Mouse (Mus musculus): Measurements from ENCODE around the gene H1fx. TPM values are rescaled to one million over a fixed set of nuclear protein-coding genes. Genes with fewer than 3 reads are reported as not detected.

H1fx gene
- polyA plus RNA-seq, 1 experiment from 2014 or later: 20.2 TPM

DNA sequence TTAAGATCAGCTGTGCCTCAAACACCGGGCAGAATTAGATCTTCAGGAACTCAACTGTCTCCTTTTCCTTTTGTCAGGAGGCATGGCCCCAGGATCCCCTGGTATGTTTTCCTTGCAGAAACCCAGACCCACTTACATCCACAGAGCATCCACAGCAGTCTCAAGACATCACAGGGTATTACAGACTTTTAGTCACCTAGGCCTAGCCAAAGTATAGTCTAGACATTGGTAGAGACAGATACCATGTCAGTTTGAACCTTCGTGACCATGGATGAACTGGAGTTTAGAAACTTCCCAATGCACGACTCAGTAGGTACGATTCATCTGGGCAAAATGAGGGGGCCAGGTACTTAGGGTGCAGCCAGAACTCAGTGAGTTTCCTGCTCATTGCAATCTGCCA, 16.9 kb upstream of the H1fx start:
- WGBS: 88% methylated on average over 4 of the region's 4 CpGs
- H3K27ac ChIP-seq: no peak overlapping the region

DNA sequence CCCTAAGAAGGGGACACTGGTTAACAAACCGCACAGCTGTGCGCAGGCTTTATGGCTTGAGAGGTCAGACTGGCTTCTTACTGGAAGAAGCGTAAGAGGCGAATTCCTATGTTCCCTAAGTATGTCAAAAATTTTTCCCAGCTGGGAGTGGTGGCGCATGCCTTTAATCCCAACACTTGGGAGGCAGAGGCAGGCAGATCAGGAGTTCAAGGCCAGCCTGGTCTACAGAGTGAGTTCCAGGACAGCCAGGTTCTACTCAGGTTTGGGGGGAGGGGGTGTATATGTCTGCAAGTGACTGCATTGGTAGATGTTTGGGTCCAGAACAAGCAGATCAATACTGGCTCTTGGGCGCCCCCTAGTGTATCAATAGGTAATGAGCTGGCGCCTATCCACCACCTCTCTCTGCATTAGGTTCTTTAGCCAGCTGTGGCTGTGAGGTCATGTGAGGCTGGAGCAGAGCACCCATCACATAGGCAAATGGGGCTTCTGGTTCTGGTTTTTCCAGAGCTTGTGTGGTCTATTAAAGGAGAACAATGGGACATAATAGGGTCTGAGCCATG, 16.3 kb upstream of the H1fx start:
- Histone ChIP-seq H3K4me2 (no peak overlapping the region), H3K4me3 (no peak overlapping the region), H3K27ac (no peak overlapping the region), H3K9ac (peak overlapping the region; percentile 6; the same call in 1 of the 2 replicates), H3K27me3 (no peaks in the 10 kb centered on the region), H3K4me1 (replicated peaks) (peaks cover 19% of the 10 kb centered on the region), H3K36me3 (peaks cover 42% of the 10 kb centered on the region), H3K9me3 (no peaks in the 10 kb centered on the region)
- ATAC-seq (ENCODE audit: low FRiP score): peak; percentile 9; the same call in 1 of the 2 replicates
- 62% methylated on average over 7 of the region's 7 CpGs for WGBS

More for the DNA sequence above, 16.9 kb upstream of the H1fx start:
- Histone ChIP-seq H3K4me1 (replicated peaks) (peaks cover 13% of the 10 kb centered on the region), H3K27me3 (no peaks in the 10 kb centered on the region), H3K9me3 (no peaks in the 10 kb centered on the region), H3K4me2 (no peak overlapping the region), H3K4me3 (no peak overlapping the region), H3K36me3 (peaks cover 47% of the 10 kb centered on the region), H3K9ac (peak overlapping the region; percentile 6; the same call in 1 of the 2 replicates)
- ATAC-seq (ENCODE audit: low FRiP score): no peak

DNA sequence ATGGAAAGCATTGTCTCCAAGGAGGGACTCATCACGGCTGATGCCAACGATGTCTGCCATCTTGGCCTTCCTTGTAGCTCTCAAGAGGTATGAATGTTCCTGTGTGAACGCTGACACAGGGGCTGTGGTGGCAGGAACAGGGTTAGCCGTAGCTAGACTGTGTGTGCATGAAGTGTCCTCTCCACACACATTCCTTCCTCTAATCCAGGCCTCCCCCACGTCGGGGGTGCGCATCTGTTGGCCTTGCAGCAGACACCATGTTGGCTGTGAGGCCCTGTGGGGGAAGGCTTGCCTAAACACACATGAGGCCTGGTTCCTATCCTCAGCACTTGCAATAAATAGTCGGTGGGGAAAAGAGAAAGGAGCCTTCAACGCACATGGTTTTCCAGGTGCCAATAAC, 15.2 kb upstream of the H1fx start:
- Histone ChIP-seq H3K27ac (0 out of 2 replicates have a peak overlapping the region, but pooled peaks have one; percentile 4), H3K4me3 (no peak overlapping the region), H3K4me1 (replicated peaks) (peaks cover 31% of the 10 kb centered on the region), H3K9me3 (no peaks in the 10 kb centered on the region), H3K36me3 (peaks cover 30% of the 10 kb centered on the region), H3K4me2 (no peak overlapping the region), H3K9ac (no peak overlapping the region), H3K27me3 (no peaks in the 10 kb centered on the region)
- no peak for ATAC-seq (ENCODE audit: low FRiP score)
- WGBS: 93% methylated on average over 9 of the region's 9 CpGs

DNA sequence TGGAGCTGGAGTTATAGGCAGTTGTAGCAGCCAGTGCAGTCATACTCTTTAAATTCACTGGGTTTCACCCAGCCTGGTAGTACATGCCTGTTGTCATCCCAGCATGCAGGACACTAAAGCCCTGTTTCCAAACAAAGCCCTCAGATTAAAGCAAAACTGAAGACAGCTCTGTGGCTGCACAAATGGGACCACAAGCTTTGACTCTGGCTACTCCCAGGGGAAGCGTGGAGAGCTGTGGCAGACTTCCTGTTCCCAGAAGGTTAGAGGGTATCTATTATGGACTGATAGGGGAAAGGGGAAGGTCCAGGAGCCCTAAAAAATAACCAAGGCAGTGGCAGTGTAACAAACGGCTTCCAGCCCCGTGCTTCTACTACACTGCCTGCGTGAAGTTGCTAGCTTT, 14.1 kb upstream of the H1fx start:
- Histone ChIP-seq H3K9me3 (no peaks in the 10 kb centered on the region), H3K27me3 (no peaks in the 10 kb centered on the region), H3K4me2 (no peak overlapping the region), H3K9ac (no peak overlapping the region), H3K36me3 (peaks cover 19% of the 10 kb centered on the region), H3K4me1 (replicated peaks) (peaks cover 35% of the 10 kb centered on the region), H3K27ac (no peak overlapping the region), H3K4me3 (no peak overlapping the region)
- no peak for ATAC-seq (ENCODE audit: low FRiP score)
- WGBS: 82% methylated on average over 4 of the region's 4 CpGs

DNA sequence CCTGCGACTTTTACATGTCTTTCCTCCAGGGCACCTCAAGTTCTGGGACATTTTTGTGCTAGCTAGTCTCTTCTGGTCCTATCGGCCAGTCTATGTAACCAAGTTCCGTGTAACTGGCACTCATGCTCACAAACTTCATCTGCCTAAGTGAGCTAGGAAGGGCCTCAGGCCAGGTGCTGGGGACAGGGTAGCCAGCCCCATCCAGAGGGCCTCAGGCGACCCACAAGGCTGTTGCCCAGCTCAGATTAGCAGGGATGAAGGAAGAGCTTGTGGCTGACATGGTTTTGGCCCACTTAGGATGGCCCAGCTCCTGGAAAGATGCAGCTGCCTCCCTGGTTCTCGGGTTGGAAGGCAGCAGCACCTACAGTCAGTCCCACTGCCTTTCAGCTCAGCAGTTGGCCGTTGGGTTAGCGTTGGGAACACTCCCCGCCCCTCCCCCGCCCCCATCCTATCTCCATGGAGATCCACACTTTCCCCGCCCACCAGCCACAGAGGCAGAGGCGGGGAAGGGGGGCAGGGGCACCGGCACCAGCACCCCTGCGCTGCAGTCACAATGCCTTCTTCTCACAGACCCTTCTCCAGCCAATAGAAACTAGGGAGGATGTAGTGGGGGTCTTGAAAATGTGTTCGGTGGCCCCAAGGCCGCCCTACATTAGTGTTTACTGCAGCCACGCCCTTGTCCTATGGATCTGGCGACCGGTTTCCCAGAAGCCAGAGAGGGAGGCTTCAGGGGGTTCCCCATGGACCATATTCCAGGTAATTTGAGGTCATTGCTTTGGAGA, 12.5 kb upstream of the H1fx start:
- peak; percentile 86 for ATAC-seq (ENCODE audit: low FRiP score)
- Histone ChIP-seq H3K27ac (peak overlapping the region; percentile 89), H3K9ac (peak overlapping the region; percentile 63), H3K9me3 (no peaks in the 10 kb centered on the region), H3K27me3 (no peaks in the 10 kb centered on the region), H3K36me3 (peaks cover 10% of the 10 kb centered on the region), H3K4me1 (replicated peaks) (peaks cover 35% of the 10 kb centered on the region), H3K4me2 (peak overlapping the region; percentile 52), H3K4me3 (peak overlapping the region; percentile 31)
- WGBS: 6% methylated on average over 18 of the region's 18 CpGs

DNA sequence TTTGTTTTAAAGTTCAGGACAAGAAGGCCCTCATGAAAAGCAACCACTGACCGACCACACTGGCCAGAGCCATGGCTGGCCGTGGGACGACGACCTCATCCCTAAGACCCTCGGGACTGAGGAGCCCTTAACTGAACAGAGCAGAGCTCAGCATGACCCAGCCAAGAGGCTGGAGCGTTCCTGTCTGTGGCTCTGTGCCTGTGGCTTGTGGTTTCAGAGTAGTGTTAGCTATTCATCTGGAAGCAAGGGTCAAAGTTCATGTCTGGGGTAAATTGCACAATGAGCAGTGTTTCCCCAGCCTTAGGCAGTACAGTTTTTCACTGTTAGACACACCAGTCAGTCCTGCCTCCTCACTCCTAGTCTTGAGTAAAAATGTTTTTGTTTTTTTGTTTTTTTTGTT, 11.3 kb upstream of the H1fx start:
- ATAC-seq (ENCODE audit: low FRiP score): no peak
- Histone ChIP-seq H3K9me3 (no peaks in the 10 kb centered on the region), H3K27me3 (no peaks in the 10 kb centered on the region), H3K4me2 (no peak overlapping the region), H3K27ac (0 out of 2 replicates have a peak overlapping the region, but pooled peaks have one; percentile 10), H3K36me3 (peaks cover 11% of the 10 kb centered on the region), H3K9ac (no peak overlapping the region), H3K4me3 (no peak overlapping the region), H3K4me1 (replicated peaks) (peaks cover 35% of the 10 kb centered on the region)
- WGBS: 4% methylated on average over 6 of the region's 6 CpGs

DNA sequence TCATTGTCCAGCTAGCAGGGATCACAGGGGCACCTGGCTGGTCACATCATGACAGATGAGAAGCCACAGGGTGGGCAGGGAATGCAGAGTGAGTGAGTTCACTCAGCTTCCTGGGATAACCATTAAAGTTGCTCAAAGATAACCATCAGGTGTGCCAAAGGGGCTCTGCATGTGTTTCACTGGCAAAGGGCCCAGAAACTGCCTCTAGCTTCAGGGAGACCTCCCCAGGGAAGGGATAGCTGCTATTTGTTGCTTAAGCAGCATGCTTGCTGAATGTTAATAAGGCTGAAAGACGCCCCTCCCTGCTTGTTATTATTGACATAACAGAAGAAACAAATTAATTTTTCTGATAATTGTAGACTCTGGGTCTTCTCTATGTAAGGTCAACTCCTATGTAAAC, 10.4 kb upstream of the H1fx start:
- H3K27me3 ChIP-seq: no peaks in the 10 kb centered on the region
- 53% methylated on average over 1 of the region's 1 CpGs for WGBS
- H3K9ac ChIP-seq: no peak overlapping the region
- no peak overlapping the region for H3K4me3 ChIP-seq
- no peak for ATAC-seq (ENCODE audit: low FRiP score)
- H3K4me1 ChIP-seq (replicated peaks): peaks cover 35% of the 10 kb centered on the region
- H3K36me3 ChIP-seq: peaks cover 12% of the 10 kb centered on the region
- H3K9me3 ChIP-seq: no peaks in the 10 kb centered on the region
- no peak overlapping the region for H3K4me2 ChIP-seq
- H3K27ac ChIP-seq: no peak overlapping the region

DNA sequence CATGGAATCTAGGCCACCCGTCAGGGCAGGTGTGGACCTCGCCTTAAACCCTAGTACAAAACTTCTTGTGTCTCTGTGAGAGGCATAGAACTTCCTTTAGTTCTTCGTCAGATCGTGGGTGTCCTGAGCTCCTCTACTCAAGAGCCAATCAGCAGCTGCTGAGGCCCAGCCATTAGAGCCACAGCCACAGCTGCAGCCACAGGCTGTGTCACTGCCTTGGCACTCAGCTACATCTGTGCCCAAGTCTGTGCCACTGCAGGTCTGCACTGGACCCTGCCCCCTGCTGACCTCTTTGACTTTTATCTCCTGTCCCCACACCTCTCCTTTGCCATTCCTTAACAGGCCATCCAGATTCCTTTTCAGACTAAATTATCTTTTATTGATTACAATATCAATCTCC, 9.8 kb upstream of the H1fx start:
- no peak overlapping the region for H3K27ac ChIP-seq
- no peaks in the 10 kb centered on the region for H3K27me3 ChIP-seq
- no peak overlapping the region for H3K4me2 ChIP-seq
- ATAC-seq (ENCODE audit: low FRiP score): no peak
- H3K36me3 ChIP-seq: peaks cover 11% of the 10 kb centered on the region
- H3K4me1 ChIP-seq (replicated peaks): peaks cover 35% of the 10 kb centered on the region
- 74% methylated on average over 4 of the region's 4 CpGs for WGBS
- H3K9me3 ChIP-seq: no peaks in the 10 kb centered on the region
- no peak overlapping the region for H3K4me3 ChIP-seq
- no peak overlapping the region for H3K9ac ChIP-seq

DNA sequence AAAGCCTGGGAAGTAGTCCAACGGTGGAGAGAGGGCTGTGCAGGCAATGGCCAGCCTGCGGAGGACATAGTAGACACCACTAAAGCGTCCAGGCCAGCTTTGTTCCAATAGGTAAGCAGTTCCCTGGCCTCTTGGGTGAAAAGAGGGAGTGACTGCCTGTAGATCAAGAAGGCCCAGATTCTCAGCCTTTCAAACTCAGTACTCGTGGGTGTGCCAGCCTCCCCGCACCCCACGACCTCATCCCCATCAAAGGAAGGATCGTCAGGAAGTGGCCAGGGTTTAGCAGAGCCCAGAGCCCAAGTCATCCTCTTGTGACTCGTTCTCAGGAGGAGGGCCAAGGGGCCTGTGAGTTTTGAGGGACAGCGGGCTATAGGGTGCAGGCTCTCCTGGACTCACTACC, 1.1 kb upstream of the H1fx start:
- ATAC-seq (ENCODE audit: low FRiP score): no peak
- 77% methylated on average over 9 of the region's 9 CpGs for WGBS
- peak overlapping the region; percentile 84 for H3K4me2 ChIP-seq

DNA sequence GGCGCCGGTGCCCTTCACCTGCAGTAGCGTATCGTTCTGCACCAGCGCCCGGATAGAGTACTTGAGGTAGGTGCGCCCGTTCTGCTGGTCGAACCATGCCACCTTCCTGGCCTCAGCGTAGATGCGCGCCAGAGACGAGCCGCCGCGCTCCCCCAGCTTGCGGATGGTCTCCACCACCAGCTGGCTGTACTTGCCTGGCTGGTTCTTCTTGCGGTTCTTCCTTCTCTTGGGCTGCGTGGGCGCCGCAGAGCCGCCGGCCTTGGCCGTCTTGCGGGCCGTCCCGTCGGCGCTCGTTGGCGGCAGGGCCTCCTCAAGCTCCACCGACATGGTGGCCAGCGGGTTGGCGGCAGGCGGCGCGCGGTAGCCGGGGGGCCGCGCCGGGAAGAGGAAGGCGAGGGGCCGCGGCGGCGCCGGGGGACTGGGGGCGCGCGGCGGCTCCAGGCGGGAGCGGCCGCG, 379 bp downstream of the H1fx start:
- no peaks in the 10 kb centered on the region for H3K9me3 ChIP-seq
- peak overlapping the region; percentile 94 for H3K4me3 ChIP-seq
- H3K27me3 ChIP-seq: no peaks in the 10 kb centered on the region
- peak overlapping the region; percentile 84 for H3K4me2 ChIP-seq
- peaks cover 20% of the 10 kb centered on the region for H3K36me3 ChIP-seq
- peak overlapping the region; percentile 96 for H3K27ac ChIP-seq
- H3K4me1 ChIP-seq (replicated peaks): peaks cover 20% of the 10 kb centered on the region
- peak overlapping the region; percentile 97 for H3K9ac ChIP-seq
- peak; percentile 56 for ATAC-seq (ENCODE audit: low FRiP score)
- WGBS: under 1% methylated on average over 54 of the region's 56 CpGs

More for the DNA sequence above, 1.1 kb upstream of the H1fx start:
- Histone ChIP-seq H3K36me3 (peaks cover 25% of the 10 kb centered on the region), H3K4me3 (peak overlapping the region; percentile 94), H3K4me1 (replicated peaks) (peaks cover 20% of the 10 kb centered on the region), H3K27ac (peak overlapping the region; percentile 96; the same call in 1 of the 2 replicates), H3K27me3 (no peaks in the 10 kb centered on the region), H3K9ac (peak overlapping the region; percentile 97), H3K9me3 (no peaks in the 10 kb centered on the region)

DNA sequence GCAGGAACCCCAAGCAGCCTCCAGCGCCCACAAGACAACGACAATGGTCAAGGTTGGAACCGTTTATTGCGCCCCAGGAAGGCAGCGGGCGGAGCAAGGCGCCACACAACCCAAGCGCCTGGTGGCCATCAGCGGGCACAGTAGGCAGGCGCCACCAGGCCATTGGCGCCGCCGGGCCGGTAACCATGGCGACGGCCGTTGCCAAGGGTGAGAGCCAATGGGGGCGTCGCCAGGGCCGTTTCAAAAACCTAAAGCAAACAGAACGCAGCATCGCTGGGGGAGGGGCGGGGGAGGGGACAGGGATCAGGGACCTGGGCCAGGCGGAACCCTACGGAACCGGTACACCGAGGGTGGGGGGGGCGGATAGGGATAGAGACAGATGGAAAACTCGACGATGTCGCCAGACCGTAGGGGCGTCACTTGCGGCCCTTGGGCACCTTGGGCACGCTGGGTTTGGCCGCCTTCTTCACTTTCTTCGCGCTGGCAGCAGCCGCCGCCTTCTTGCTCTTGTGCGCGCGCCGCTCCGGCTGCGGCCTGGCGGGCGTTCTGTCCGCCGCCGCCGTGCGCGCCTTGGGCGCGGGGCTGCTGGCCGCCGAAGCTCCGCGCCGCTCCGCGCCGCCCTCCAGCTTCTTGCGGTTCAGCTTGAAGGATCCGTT, 935 bp downstream of the H1fx start:
- WGBS: under 1% methylated on average over 63 of the region's 66 CpGs

DNA sequence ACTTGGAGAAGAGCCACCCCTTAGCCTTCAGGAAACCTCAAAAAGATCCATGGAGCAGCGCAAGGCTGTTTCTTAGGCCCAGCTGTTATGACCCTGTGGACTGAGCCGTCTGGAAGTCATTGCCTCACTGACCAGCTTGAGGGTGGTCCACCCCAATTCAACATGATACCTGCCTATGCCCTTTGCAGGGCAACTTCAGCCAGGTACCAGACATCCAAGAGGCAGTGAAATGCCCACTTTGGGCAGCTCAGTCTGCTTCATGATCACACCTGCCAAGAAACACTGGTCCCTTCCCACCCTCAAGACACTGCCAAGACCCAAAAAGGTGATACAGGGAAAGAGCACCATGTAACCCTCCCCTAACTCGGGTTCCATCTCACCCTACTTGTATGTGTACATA, 1.7 kb downstream of the H1fx start:
- H3K4me2 ChIP-seq: peak overlapping the region; percentile 84
- H3K4me1 ChIP-seq (replicated peaks): peaks cover 20% of the 10 kb centered on the region
- peak overlapping the region; percentile 94 for H3K4me3 ChIP-seq
- no peaks in the 10 kb centered on the region for H3K27me3 ChIP-seq
- H3K36me3 ChIP-seq: peaks cover 13% of the 10 kb centered on the region
- WGBS: 67% methylated on average over 3 of the region's 3 CpGs
- no peaks in the 10 kb centered on the region for H3K9me3 ChIP-seq
- ATAC-seq (ENCODE audit: low FRiP score): no peak
- peak overlapping the region; percentile 96 for H3K27ac ChIP-seq
- peak overlapping the region; percentile 97 for H3K9ac ChIP-seq

More for the DNA sequence above, 935 bp downstream of the H1fx start:
- Histone ChIP-seq H3K9me3 (no peaks in the 10 kb centered on the region), H3K9ac (peak overlapping the region; percentile 97), H3K4me3 (peak overlapping the region; percentile 94), H3K36me3 (peaks cover 19% of the 10 kb centered on the region), H3K27me3 (no peaks in the 10 kb centered on the region), H3K4me1 (replicated peaks) (peaks cover 20% of the 10 kb centered on the region), H3K4me2 (peak overlapping the region; percentile 84), H3K27ac (peak overlapping the region; percentile 96)
- peak; percentile 86 for ATAC-seq (ENCODE audit: low FRiP score)

Measured in hindbrain, embryonic 13.5 days (tissue).